Mouse (Mus musculus): ENCODE results near the gene Gramd1b.

Gene Gramd1b

DNA sequence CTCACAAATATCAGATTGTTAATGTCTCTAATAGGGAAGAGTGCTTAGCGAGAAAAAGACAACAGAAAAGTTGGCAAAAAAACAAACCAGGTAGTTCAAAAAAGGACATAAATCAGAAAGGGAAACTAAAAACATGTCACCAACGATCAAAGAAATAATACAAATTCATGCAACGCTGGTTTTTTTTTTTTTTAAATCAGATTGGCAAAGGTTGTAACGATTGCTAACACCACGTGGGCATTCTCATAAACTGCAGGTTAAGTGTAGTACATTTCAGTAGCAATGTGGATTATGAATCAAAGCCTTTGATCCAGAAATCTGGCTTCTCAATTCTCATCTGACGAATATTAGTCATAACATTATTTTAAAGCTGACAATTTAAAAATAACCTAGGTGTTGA is 169.2 kb downstream of the Gramd1b start:
- no peak for DNase-seq (ENCODE audit: low spot score)

- DNase-seq (ENCODE audit: low spot score): no peak
Measured at GRCm38 (mm10) chr9:40358408-40358896, 172.7 kb downstream of the Gramd1b start.

DNA sequence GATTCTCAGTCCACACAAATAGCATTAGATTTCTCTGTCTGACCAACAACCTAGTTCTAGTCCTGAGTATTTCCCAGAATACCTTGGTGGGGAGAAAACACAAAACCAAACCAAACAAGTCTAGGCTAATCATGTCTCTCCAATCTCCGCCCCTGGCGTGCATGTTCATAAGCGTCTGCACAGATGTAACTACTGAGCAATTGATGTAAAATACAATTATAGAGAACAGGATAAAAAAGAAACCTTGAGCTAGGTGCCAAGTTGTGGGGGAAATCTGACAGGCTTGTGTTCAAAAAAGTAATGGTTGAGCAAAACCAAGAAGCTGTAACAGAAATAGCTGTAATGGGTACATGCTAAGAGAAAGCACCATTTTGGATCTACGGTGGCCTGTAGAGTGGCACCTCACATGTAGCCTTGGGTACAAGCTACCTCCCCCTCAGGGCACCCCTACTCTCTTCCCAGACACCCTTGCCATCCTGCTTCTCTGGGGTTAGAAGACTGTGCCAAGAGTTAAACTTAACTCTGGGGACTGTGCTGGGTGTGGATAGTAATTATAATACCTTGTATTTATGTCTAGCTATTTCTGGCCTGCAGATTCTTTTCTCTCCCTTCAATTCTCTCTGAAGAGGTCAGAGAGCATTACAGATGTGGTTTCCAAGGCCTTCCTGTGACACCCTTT is 174.3 kb downstream of the Gramd1b start:
- DNase-seq (ENCODE audit: low spot score): no peak

GRCm38 (mm10) chr9:40356368-40356767 is 174.8 kb downstream of the Gramd1b start:
- DNase-seq (ENCODE audit: low spot score): no peak

GRCm38 (mm10) chr9:40355406-40355805 is 175.8 kb downstream of the Gramd1b start:
- DNase-seq (ENCODE audit: low spot score): no peak

DNA sequence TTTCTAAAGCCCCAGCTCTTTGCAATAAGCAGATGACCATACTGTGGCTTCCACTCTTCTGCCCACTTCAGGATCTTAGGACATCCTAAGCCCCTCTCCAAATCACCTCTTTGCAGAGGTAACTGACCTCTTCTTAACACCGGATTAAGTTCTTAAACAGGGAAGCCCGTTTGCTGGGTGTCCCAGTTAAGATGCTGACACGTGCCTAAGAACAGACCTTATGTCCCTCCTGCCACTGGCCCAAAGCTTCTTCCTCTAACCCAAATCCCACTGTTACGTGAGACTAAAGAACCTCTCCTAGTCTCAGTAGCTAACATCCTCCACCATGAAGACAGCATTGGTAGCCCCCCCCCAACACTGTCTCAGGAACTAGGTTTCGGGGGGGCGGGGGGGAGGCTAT is 177.6 kb downstream of the Gramd1b start:
- no peak for DNase-seq (ENCODE audit: low spot score)

DNA sequence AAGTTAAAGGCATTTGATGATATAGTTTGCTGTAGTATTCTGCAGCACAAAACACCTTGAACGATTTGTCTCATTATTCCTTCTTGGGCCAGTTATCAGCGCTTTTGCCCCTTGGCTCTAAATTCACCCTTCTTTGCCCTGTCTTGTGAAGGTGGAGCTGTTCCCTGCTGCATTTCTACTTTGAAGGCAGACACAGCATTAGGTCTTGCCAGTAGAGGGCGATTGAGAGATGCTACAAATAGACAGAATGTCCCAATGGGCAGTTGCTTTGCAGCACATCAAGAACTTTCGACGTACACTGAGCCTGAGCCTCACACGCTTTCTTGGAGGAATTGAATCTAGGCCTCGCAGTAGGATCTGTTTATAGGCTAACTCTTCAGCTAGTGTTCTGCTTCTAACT is 180.5 kb downstream of the Gramd1b start:
- DNase-seq (ENCODE audit: low spot score): no peak

- no peak for DNase-seq (ENCODE audit: low spot score)
Measured at GRCm38 (mm10) chr9:40350052-40350451, 181.1 kb downstream of the Gramd1b start.

DNA sequence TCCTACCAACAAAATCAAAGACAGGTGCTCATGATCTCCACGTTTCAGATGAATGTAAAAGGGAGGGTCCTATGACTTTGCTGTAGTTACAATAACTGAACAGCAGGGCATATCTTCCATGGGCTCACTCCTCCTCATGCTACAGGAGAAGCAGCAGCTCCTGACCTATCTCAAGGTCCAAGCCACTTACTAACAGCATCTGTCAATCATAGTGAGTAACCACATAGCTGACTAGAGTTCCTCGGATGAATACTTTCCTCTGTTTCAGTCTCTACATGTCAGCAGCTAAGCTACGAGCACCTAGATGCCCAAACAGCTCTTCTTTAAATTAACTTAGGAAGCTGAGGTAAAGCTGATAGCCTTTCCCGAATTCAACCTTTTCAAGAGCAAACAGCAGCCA is 181.6 kb downstream of the Gramd1b start:
- no peak for DNase-seq (ENCODE audit: low spot score)

DNA sequence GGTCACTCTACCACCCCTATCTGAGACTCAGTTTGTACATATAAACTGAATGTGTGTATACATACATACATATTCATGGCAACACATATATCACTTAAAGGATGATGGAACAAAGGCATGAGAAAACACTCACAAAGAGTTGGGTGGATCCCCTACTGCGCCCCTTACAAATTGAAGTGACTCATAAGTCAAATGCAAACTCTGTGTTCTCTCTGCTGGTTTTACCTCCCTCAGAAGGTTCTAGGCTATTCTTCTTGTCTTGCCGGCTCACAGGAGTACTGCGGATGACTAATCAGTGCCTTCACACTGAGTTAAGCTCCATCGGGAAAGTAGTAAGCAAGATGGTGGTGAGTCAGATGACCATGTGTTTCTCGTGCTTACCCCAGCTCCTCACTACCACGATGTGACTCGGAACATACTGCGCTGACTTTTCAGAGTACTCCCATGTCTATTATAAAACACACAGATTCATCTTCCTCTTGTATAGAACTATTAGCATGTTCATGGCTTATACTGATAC is 182.4 kb downstream of the Gramd1b start:
- DNase-seq (ENCODE audit: low spot score): no peak

DNA sequence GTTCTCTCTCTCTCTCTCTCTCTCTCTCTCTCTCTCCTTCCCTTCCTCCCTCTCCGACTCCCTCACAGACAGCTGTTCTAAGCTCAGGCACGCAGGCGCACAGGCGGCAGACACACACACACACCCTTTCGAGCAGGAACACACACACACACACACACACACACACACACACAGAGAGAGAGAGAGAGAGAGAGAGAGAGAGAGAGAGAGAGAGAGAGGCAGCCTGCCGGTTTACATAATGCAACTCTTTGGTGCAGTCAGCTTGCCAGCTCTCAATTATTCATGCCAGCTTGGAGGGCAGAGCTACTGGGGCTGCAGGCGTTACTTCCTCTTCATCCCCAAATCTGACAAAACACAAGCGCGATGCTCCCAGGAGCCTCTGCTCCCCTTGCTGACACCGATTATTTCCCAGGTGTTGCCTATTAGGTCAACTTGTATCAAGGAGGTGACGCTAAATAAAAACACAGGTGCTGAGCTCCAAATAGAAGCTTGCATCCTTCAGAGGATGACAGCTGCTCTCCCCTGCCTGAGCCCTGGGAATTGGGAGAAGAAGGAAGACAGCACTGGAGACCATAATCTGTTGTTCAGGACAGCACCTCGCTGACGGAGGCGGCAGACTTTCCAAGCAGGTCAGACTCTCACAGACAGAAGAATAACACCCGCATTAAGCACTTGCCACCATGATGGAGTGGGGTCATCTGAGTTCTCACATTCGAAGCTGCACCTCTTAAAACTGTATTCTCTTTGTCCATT is 184.8 kb downstream of the Gramd1b start:
- no peak for DNase-seq (ENCODE audit: low spot score)

- no peak for DNase-seq (ENCODE audit: low spot score)
Measured at GRCm38 (mm10) chr9:40345493-40346231, 185.5 kb downstream of the Gramd1b start.

- no peak for DNase-seq (ENCODE audit: low spot score)
Measured at GRCm38 (mm10) chr9:40344801-40345492, 186.2 kb downstream of the Gramd1b start.

- DNase-seq (ENCODE audit: low spot score): no peak
Measured at GRCm38 (mm10) chr9:40343828-40344227, 187.4 kb downstream of the Gramd1b start.

DNA sequence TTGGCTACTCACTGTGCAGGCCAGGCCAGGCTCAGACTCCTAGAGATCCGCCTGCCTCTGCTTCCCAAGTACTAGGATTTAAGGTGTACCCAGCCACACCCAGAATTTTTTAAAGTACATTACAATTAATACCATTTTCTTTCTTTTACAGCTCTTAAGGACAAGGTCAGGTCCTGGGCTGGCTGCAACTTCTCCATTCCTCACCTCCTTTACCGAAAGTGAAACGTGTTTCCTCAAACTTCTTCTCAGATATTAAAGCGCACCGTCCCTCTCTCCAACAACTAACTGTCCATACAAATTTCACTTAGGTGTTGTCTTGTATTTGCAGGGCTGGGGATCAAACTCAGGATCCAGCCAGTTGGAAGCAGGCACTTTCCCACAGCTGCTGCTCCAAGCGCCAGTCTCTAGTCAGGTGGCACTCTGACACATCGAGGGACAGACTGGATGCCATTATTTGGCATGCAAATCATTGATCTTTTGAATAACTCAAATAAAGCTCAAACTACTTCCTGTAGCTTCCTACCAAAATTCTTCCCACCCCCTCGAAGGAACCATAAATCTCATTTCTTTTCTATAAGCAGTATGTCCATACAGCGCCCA is 188.0 kb downstream of the Gramd1b start:
- DNase-seq (ENCODE audit: low spot score): no peak

GRCm38 (mm10) chr9:40342101-40342500 is 189.1 kb downstream of the Gramd1b start:
- DNase-seq (ENCODE audit: low spot score): no peak

- no peak for DNase-seq (ENCODE audit: low spot score)
Measured at GRCm38 (mm10) chr9:40339578-40339977, 191.6 kb downstream of the Gramd1b start.

GRCm38 (mm10) chr9:40337131-40337820 is 193.9 kb downstream of the Gramd1b start:
- DNase-seq (ENCODE audit: low spot score): no peak

- DNase-seq (ENCODE audit: low spot score): no peak
Measured at GRCm38 (mm10) chr9:40336701-40337100, 194.5 kb downstream of the Gramd1b start.

GRCm38 (mm10) chr9:40334617-40335016 is 196.6 kb downstream of the Gramd1b start:
- DNase-seq (ENCODE audit: low spot score): no peak

All from ovary, postnatal 10 days (tissue).